Mouse (Mus musculus) midbrain, embryonic 10.5 days (tissue): ENCODE measurements around the gene Adora1. TPM values are rescaled to one million over a fixed set of nuclear protein-coding genes. Genes with fewer than 3 reads are reported as not detected.
A peak's percentile ranks its signal among the peaks of the same experiment; 100 is the strongest.

Experiments
- DNase-seq: peaks from one replicate; pipeline ENCODE4 v3.0.0-alpha.2; 2017; ENCODE audit warnings: low spot score
- H3K27ac ChIP-seq: fragments of 300-500 bp; sonication (generic); replicated peaks from 2 replicates; pipeline ENCODE4 v1.5.1; 2016; ENCODE audit warnings: mild to moderate bottlenecking
- H3K27me3 ChIP-seq: fragments of 300-500 bp; sonication (generic); 2 replicates; pipeline ENCODE4 v1.6.1; 2016; ENCODE audit warnings: low read depth, mild to moderate bottlenecking; ENCODE audit not compliant: poor library complexity, severe bottlenecking
- H3K36me3 ChIP-seq: fragments of 300-500 bp; sonication (generic); 2 replicates; pipeline ENCODE4 v1.6.1; 2016; ENCODE audit warnings: mild to moderate bottlenecking, moderate library complexity
- H3K4me1 ChIP-seq: fragments of 300-500 bp; sonication (generic); 2 replicates; pipeline ENCODE4 v1.6.1; 2016
- H3K4me3 ChIP-seq: fragments of 300-500 bp; sonication (generic); 2 replicates; pipeline ENCODE4 v1.5.1; 2016; ENCODE audit warnings: mild to moderate bottlenecking, moderate library complexity
- H3K9me3 ChIP-seq: fragments of 300-500 bp; sonication (generic); replicated peaks from 2 replicates; pipeline ENCODE4 v1.6.1; 2016; ENCODE audit warnings: mild to moderate bottlenecking
- WGBS: fragments of 180-500 bp; shearing (Covaris S2); methylation state at CpG from one replicate; pipeline ENCODE4 v1.1.7; 2016; 5-methylcytosine and 5-hydroxymethylcytosine counted together
- polyA plus RNA-seq: library from polyadenylated mRNA; unstranded; fragments of >200 nt; fragmentation: Nextera tagmentation; extraction: Ambion mirVana; gene quantifications from 2 replicates; pipeline ENCODE4 v1.2.1, GENCODE M21; 2016

The Adora1 gene
- polyA plus RNA-seq, 1 experiment from 2014 or later: 0.14 TPM

DNA sequence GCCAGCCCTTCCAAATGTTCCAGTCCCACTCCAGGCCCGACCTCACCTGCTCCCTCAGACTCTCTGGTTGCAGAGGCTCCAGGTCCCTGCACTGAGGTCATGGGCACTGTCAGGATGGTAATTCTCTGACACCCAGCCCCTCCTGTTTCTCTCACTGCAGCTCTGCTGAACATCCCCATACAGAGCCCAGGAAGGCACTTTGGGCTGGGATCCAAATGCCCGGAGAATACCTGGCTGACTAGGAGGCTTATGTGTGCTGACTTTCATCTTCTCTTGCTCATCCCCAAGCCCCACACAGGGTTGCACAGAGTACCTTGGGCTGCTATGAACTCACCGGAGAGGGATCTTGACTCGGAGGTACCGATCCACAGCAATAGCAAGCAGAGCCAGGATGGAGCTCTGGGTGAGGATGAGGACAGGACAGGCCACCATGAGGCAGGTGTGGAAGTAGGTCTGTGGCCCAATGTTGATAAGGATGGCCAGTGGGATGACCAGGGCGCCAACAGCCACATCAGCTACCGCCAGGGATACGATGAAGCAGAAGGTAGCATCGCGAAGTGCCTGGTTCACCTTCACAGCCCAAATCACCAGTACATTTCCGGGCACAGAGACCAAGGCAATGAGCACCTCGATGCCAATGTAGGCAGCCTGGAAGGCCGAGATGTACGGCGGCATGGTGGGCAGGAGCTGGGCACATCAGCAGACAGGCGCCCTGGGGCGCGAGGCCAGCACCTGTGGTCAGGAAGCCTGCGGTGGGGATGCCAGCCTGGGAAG lies 1.4 kb downstream of the Adora1 start:
- H3K27ac ChIP-seq: no peak overlapping the region
- DNase-seq: no peak
- WGBS: 48% methylated on average over 19 of the region's 19 CpGs
- H3K4me1 ChIP-seq: peaks cover 25% of the 10 kb centered on the region
- H3K4me3 ChIP-seq: peak overlapping the region; percentile 48; the same call in 1 of the 2 replicates
- peaks cover 77% of the 10 kb centered on the region for H3K27me3 ChIP-seq
- no peaks in the 10 kb centered on the region for H3K36me3 ChIP-seq
- no peaks in the 10 kb centered on the region for H3K9me3 ChIP-seq

DNA sequence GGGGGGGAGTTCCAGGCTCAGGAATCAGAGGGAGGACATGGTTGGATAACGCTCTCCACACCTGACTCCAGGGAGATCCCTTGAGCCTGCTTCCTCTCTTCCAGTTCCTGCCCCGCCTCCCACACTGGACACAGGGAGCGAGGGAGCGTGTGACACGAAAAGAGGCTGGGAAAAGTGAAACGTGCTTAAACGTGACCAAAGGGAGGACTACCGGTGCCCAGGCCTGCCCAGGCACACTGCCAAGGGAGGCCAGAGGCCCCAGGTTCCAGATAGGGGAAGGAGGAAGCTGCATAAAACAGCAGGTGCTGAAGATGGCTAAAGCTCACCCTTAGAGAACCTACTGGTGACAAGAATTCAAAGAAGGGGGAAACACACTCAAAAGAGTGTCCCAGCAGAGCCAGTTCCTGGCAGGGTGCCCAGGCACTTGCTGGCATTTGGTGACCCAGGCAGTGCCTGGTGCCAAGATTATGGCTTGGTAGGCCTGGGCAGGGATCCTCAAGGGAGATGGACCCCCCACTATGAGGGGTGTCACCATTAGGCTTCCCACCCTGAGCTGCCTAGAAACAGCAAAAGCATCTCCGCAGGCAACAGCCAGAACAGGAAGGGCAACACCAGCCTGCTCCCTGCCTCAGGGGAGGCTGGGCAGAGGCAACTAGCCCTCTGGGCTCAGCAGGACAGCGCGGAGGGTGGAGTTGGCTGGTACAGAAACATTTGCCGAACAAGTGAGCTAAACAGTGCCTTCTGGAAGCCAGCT lies 2.3 kb downstream of the Adora1 start:
- Histone ChIP-seq H3K27me3 (peaks cover 71% of the 10 kb centered on the region), H3K4me1 (peaks cover 25% of the 10 kb centered on the region), H3K9me3 (no peaks in the 10 kb centered on the region), H3K27ac (no peak overlapping the region), H3K4me3 (no peak overlapping the region), H3K36me3 (no peaks in the 10 kb centered on the region)
- WGBS: 62% methylated on average over 12 of the region's 12 CpGs
- DNase-seq: no peak

DNA sequence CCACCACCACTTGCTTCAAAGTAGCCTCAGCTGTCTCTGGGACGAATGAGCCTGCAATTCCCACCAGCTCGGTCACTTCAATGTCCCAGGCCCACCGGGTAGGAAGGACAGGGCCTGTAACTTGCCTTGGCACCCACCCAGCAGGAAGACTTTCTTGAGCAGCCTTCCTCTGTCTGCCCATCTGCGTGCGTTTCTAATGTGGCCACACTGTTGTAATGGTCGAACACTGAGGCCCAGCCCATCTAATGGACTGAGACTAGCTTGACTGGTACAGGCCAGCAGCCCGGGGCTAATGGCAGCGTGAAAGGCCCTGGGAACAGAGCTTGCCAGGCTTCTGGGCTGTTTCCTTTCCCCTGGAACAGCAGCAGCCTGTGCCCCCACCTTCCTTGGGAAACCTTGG lies 2.9 kb downstream of the Adora1 start:
- Histone ChIP-seq H3K4me1 (peaks cover 25% of the 10 kb centered on the region), H3K27me3 (peaks cover 65% of the 10 kb centered on the region), H3K27ac (no peak overlapping the region)

DNA sequence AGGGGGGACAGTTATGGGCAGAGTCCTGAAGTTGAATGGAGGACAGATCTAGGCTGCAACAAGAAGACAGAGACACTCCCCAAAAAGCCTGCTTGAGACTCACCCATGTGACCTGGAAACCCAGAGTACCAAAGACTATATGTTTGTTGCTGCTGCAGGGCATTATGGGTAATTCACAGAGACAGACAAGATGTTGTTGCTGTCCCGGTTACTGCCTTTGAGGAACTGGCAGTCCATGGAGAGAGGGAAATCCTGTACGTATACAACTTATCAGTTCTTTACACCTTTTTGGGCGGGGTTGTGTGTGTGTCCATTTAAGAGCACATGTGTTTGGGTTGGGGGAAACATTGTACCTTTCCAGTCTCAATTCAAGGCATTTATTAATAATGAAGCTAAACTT lies 3.5 kb downstream of the Adora1 start:
- Histone ChIP-seq H3K27me3 (peaks cover 58% of the 10 kb centered on the region), H3K9me3 (no peaks in the 10 kb centered on the region), H3K4me3 (no peak overlapping the region), H3K27ac (no peak overlapping the region), H3K4me1 (peaks cover 25% of the 10 kb centered on the region), H3K36me3 (no peaks in the 10 kb centered on the region)
- no peak for DNase-seq
- 85% methylated on average over 3 of the region's 3 CpGs for WGBS

More for the DNA sequence above, 2.9 kb downstream of the Adora1 start:
- no peak overlapping the region for H3K4me3 ChIP-seq
- WGBS: 79% methylated on average over 8 of the region's 8 CpGs
- no peaks in the 10 kb centered on the region for H3K36me3 ChIP-seq
- no peaks in the 10 kb centered on the region for H3K9me3 ChIP-seq
- no peak for DNase-seq

DNA sequence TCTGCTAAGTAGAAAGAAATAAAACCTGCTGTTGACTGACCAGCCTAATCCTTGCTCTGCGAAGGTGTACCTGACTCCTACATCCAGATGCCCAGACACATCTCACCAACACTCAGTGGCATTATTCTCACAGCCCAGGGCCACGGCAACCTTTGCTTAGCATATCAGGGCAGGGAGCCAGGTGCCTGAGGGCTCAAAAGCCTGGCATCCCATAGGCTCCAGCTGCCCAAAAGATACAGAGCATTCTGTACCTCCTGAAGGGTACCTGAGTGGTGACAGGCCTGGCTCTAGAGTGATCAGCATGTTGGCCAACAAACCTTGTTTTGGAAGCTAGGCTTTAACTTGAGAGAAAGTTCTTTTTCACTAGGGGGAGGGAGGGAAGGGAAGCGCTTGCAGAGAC lies 4.0 kb downstream of the Adora1 start:
- H3K9me3 ChIP-seq: no peaks in the 10 kb centered on the region
- DNase-seq: no peak
- H3K4me3 ChIP-seq: no peak overlapping the region
- H3K4me1 ChIP-seq: peaks cover 24% of the 10 kb centered on the region
- WGBS: 86% methylated on average over 3 of the region's 3 CpGs
- H3K27ac ChIP-seq: no peak overlapping the region
- no peaks in the 10 kb centered on the region for H3K36me3 ChIP-seq
- peaks cover 54% of the 10 kb centered on the region for H3K27me3 ChIP-seq

DNA sequence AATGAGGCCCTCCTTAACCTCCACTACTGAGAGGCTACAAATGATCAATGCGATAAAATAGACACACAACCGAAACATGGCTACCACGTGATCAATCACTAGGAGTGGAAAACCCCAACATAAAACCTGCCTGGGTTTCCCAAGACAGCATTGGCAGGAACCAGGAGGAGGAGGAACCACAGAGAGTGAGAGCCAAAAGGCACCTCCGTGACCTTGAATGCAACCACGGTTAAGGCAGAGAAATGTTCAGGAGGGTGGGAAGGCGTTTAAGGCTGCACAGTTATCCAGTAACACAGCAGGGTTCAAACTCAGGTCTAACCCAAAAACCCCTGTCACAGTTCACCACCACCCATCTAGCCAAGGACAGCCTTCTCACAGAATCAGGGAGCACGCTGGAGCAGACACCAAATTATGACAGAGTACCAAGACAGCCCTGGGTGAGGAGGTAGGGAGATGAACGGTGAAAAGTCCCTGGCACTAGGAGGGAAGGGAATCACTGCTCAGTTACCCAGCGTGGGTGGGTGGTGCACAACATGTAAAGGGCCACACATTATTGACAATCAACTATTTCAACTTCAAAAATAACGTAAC lies 4.5 kb downstream of the Adora1 start:
- no peak overlapping the region for H3K4me3 ChIP-seq
- no peaks in the 10 kb centered on the region for H3K36me3 ChIP-seq
- H3K27ac ChIP-seq: no peak overlapping the region
- H3K9me3 ChIP-seq: no peaks in the 10 kb centered on the region
- DNase-seq: no peak
- H3K4me1 ChIP-seq: peaks cover 19% of the 10 kb centered on the region
- peaks cover 49% of the 10 kb centered on the region for H3K27me3 ChIP-seq
- WGBS: 88% methylated on average over 10 of the region's 10 CpGs

DNA sequence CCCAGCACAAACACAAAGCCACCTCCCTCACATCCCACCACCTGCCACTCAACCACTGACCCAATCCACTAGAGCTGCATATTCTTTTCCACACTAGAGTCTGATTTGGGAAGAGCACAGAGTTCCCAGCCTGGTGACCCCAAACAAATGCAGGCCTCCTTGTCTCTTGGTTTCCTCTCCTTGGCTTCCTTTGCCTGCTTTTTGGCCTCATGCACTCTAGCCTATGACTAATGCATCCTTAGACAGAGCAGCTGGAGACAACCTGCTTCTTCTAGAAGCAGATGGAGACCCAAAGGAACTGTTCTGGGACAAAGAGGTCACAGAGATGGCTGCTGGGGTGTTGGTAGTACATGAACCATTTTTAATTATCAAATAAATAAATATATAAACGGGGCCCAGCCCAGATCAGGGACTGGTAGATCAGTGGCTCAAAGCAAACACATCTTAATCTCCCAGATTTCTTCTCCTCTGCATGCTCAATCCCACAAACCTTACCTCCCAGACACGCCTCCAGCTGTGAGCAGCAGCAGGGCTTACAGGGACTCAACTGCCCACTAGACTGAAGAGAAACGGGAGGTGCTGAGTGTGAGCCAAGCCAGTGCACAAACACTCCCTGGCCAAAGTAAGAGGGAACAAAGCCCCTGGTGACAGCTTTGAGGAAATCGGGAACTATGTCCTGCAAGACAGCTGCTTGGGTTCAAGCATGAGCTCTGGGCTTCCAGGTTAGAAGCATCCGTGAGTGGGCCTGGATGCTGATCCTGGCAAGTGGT lies 5.2 kb downstream of the Adora1 start:
- 65% methylated on average over 5 of the region's 5 CpGs for WGBS
- DNase-seq: no peak
- Histone ChIP-seq H3K36me3 (no peaks in the 10 kb centered on the region), H3K27ac (no peak overlapping the region), H3K9me3 (no peaks in the 10 kb centered on the region), H3K4me3 (no peak overlapping the region), H3K27me3 (peaks cover 41% of the 10 kb centered on the region), H3K4me1 (peaks cover 12% of the 10 kb centered on the region)

DNA sequence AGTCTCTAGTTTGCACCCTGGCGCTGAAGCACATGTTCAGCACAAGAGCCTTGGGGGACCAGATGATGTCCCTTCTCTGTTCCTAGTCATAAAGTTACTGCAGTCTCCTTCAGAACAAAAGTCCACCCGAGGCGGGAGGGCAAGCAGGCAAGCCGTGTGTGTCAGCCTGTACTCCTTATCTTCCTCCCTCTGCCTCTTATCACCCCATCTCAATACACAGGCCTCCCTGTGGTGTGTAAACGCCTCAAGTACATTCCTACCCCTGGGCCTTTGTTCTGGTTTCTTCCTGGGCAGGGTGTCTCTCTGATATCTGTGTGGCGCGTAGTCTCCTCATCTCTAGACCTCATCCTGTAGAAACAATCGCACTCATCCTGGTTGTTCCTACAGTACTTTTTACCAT lies 8.5 kb downstream of the Adora1 start:
- Histone ChIP-seq H3K27ac (no peak overlapping the region), H3K9me3 (no peaks in the 10 kb centered on the region), H3K4me1 (0 out of 2 replicates have a peak, but pooled peaks cover 3% of the 10 kb centered on the region), H3K4me3 (no peak overlapping the region), H3K36me3 (no peaks in the 10 kb centered on the region), H3K27me3 (peaks cover 18% of the 10 kb centered on the region)
- DNase-seq: no peak
- 82% methylated on average over 8 of the region's 8 CpGs for WGBS

DNA sequence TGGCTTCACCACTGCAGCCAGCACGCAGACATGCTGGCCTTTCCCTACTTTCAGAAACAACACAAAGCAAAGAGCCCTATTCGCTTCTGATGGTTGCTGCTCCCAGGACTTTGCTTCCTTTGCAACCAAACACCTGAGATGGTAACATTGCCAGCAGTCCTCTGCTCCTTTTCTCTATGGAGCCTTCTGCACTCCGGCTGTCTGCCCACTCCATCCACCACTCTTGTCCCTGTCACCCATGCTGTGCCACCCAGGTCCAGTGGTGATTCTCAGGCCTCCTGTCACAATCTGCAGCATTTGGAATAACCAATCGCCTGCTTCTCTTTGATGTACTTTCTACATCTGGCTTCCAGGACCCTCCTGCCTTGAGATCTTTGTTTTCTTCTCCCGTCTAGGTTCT lies 9.9 kb downstream of the Adora1 start:
- no peaks in the 10 kb centered on the region for H3K9me3 ChIP-seq
- 0 out of 2 replicates have a peak, but pooled peaks cover 3% of the 10 kb centered on the region for H3K4me1 ChIP-seq
- no peak for DNase-seq
- WGBS: 91% methylated on average over 5 of the region's 5 CpGs
- H3K36me3 ChIP-seq: no peaks in the 10 kb centered on the region
- peaks cover 11% of the 10 kb centered on the region for H3K27me3 ChIP-seq
- no peak overlapping the region for H3K4me3 ChIP-seq
- H3K27ac ChIP-seq: no peak overlapping the region

DNA sequence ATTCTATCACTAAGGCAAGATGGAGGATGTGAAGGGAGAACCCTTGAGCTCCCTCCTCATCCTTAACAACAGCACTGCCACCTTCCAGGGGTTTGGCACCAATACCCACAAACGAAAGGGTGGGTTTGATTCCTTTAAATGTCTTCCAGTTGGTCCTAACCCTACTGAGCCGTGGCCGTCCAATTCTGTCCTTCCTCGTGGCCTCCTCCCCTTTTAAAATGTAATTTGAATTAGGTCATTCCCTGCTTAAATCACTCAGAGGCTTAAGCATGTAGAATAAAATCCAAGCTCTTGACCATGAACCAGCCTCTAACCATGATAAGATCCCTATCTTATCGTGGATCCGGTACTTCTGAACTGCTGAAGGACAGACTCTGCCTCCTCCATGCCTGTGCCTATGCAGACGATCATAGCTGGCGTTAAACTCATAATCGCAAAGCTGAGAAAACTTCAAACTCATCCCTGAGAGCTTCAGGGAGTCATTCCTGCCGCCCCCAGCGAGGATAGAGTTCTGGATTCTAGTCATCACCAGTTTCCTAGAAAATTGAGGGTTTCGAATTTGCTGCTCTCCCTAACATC lies 10.5 kb downstream of the Adora1 start:
- H3K4me3 ChIP-seq: no peak overlapping the region

DNA sequence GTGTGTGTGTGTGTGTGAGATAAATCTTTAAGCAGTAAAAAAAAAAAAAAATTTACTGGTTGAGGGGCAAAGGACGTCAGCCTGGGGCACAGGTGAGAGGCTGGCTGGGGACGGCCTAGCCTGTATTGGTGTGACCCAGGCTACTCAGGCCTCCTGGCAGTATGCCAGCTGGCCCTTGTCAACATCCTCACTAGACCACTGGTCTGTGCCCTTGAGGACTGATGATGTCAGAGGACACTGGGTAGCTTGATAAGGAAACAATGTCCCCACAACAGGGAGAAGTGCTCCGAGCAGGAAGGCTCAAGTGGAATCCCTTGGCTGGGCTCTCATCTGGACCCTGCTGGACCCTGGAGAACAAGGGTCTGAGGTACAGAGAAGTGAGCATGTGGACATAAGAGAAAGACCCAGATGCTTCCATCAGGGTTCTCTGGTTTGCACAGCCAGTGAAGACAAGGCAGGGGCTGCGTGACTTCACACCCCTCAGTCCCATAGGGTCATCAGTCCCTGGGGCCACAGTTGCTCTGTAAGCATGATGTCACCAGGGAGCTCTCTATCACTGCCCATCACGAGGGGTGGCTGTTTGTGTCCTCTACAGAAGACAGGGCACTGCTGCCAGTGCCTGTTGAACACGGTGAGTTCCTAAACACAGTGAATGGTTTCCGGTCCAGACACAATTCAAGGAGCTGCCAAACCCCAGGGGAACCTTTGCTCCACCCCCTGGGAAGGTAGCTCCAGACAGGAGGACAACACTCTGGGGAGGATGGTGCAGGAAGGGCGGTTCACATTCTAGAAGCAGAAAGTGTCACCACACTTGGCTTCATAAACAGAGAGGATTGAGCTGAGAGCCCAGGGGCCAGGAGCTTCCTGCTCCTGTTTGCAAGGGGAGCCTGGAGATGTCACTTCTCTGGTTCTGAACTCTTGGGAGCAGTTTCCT lies 12.8 kb downstream of the Adora1 start:
- no peak for DNase-seq
- 67% methylated on average over 8 of the region's 8 CpGs for WGBS
- 0 out of 2 replicates have a peak, but pooled peaks cover 3% of the 10 kb centered on the region for H3K4me1 ChIP-seq

More for the DNA sequence above, 10.5 kb downstream of the Adora1 start:
- Histone ChIP-seq H3K36me3 (no peaks in the 10 kb centered on the region), H3K27me3 (peaks cover 9% of the 10 kb centered on the region), H3K4me1 (0 out of 2 replicates have a peak, but pooled peaks cover 3% of the 10 kb centered on the region), H3K9me3 (no peaks in the 10 kb centered on the region), H3K27ac (no peak overlapping the region)
- 92% methylated on average over 12 of the region's 12 CpGs for WGBS
- no peak for DNase-seq

More for the DNA sequence above, 12.8 kb downstream of the Adora1 start:
- Histone ChIP-seq H3K36me3 (no peaks in the 10 kb centered on the region), H3K9me3 (no peaks in the 10 kb centered on the region), H3K4me3 (no peak overlapping the region), H3K27ac (no peak overlapping the region), H3K27me3 (peaks cover 9% of the 10 kb centered on the region)
